Comparison of ENCODE assay signal across 14 mouse cellular contexts in genomic region chr13:30880310-30880709, GRCm38 (mm10).
A peak's percentile ranks its signal among the peaks of the same experiment; 100 is the strongest.
DNase-seq lines count a peak whose midpoint lies in the region; TF ChIP-seq lines count a peak whose summit lies in the region.
"Had no signal": no experiment of that assay in that cellular context is flagged by ENCODE, and none has a peak within 500 bp of the region (broad histone marks: within the 10 kb centered on the region; RNA-seq: fewer than 3 reads in every experiment).

No protein-coding gene starts in this region.

- TF ChIP-seq EP300 in CH12.LX (IDR thresholded peaks at IDR 0.05; ENCODE audit: low read length) = peak; percentile 83
- TF ChIP-seq EP300 in heart, adult 2 months (IDR thresholded peaks at IDR 0.05; ENCODE audit: insufficient read depth, low read depth, low read length) = no peak

- in situ Hi-C loops in CH12.LX (cut with MboI; ENCODE audit: low pct_ligation_motif_present, low pct_unique_long_range_greater_than_20kb, low sequenced_read_pairs) = loop anchor here (10.0 to 25.0 kb wide), 3 partner anchors 307 to 757 kb away; partner anchors contain the start of gene Foxf2

- no peak for TF ChIP-seq POLR2A in CH12.LX (IDR thresholded peaks at IDR 0.05; ENCODE audit: low read depth, low read length)
- TF ChIP-seq POLR2A in heart, adult 2 months (IDR thresholded peaks at IDR 0.05; ENCODE audit: insufficient read depth, low read depth, low read length) = no peak

- peak; percentile 37 for DNase-seq in CH12.LX (ENCODE audit: extremely low read depth)
- peak; percentile 46 for DNase-seq in induced T-regulatory cell, adult 2 months (ENCODE audit: low read depth)
- no peak for DNase-seq in heart, adult 8-10 months (ENCODE audit: low spot score)
- DNase-seq in heart, adult 2 months = no peak
- DNase-seq: adrenal gland, adult 2 months; adrenal gland, adult 8-10 months; adrenal gland, postnatal 10 days; adrenal gland, postnatal 14 days; adrenal gland, postnatal 25 days; adrenal gland, postnatal 36 days; B cell, adult 2 months; cerebellum, adult 11 months had no signal

- intact Hi-C loops in heart, adult 2 months (cut with DNase I) = loop anchor here (10.0 kb wide), 1 partner anchor 316 kb away; no protein-coding TSS in a partner anchor

- no peaks in the 10 kb centered on the region for H3K9me3 ChIP-seq in CH12.LX (replicated peaks; ENCODE audit: low read length)
- H3K9me3 ChIP-seq: G1E had no signal

- peaks cover 0 to 8% of the 10 kb centered on the region in 2 experiments; a peak in 2 of 4 replicates for H3K4me1 ChIP-seq in CH12.LX (ENCODE audit: control insufficient read depth in 1 of 2, insufficient read depth in 2 of 2)
- H3K4me1 ChIP-seq in heart, adult 2 months (ENCODE audit: control insufficient read depth, insufficient read depth, low read length) = no peaks in the 10 kb centered on the region

- H3K4me2 ChIP-seq in CH12.LX (ENCODE audit: insufficient read depth, low read depth, poor library complexity, severe bottlenecking) = no peak overlapping the region

- no peak overlapping the region for H3K9ac ChIP-seq in CH12.LX (ENCODE audit: insufficient read depth, low read depth)
- no peak overlapping the region for H3K9ac ChIP-seq in heart, adult 2 months (ENCODE audit: low read depth, low read length)

- WGBS in heart, adult 2 months = 94% methylated on average over 5 of the region's 5 CpGs

- TF ChIP-seq RAD21 in CH12.LX (IDR thresholded peaks at IDR 0.05; ENCODE audit: low read depth, low read length) = no peak

- peaks cover 33 to 62% of the 10 kb centered on the region in 2 experiments for H3K36me3 ChIP-seq in CH12.LX (replicated peaks in 1 of 2; ENCODE audit: control insufficient read depth in 1 of 2, insufficient read depth in 1 of 2, low read length in 1 of 2)
- H3K36me3 ChIP-seq in heart, adult 2 months (ENCODE audit: control insufficient read depth, insufficient read depth, low read length) = no peaks in the 10 kb centered on the region

- H3K4me3 ChIP-seq in CH12.LX (replicated peaks in 1 of 3; ENCODE audit: low read depth in 2 of 3, low read length in 2 of 3, poor library complexity in 1 of 3) = no peak overlapping the region
- H3K4me3 ChIP-seq in heart, adult 2 months = no peak overlapping the region

- H3K27ac ChIP-seq in CH12.LX (ENCODE audit: insufficient read depth, low read depth) = no peak overlapping the region
- H3K27ac ChIP-seq in heart, adult 2 months = no peak overlapping the region

- no peak for TF ChIP-seq CTCF in CH12.LX (conservative IDR thresholded peaks at IDR 0.05 in 1 of 2, IDR thresholded peaks at IDR 0.05 in 1 of 2; ENCODE audit: low read depth in 2 of 2, low read length in 2 of 2)
- TF ChIP-seq CTCF in heart, adult 2 months (IDR thresholded peaks at IDR 0.05) = no peak

- dilution Hi-C loops in CH12.LX (cut with MboI; ENCODE audit: extremely low pct_ligation_motif_present, extremely low pct_unique_long_range_greater_than_20kb, low sequenced_read_pairs) = no loop called here

- H3K27me3 ChIP-seq in CH12.LX (replicated peaks) = no peaks in the 10 kb centered on the region
- no peaks in the 10 kb centered on the region for H3K27me3 ChIP-seq in heart, adult 2 months (ENCODE audit: control insufficient read depth, insufficient read depth, low read length)
- H3K27me3 ChIP-seq: Patski had no signal

- H3K79me2 ChIP-seq in CH12.LX (replicated peaks; ENCODE audit: control insufficient read depth, extremely low read depth, insufficient read depth, poor library complexity, severe bottlenecking) = no peaks in the 10 kb centered on the region
- H3K79me2 ChIP-seq in heart, adult 2 months (replicated peaks; ENCODE audit: control insufficient read depth, insufficient read depth, low read length) = no peaks in the 10 kb centered on the region

TF ChIP-seq in CH12.LX, 34 proteins besides CTCF, POLR2A, EP300 and RAD21:
- TF ChIP-seq IRF4 (IDR thresholded peaks at IDR 0.05; ENCODE audit: low read depth, low read length) (peak; percentile 61; the same call in 1 of the 2 replicates), PAX5 (IDR thresholded peaks at IDR 0.05; ENCODE audit: low read length) (no peak)

Comparison
In these comparisons a context has a peak if more than half of its experiments do, and no peak if none do; other contexts are left out.
1. DNase-seq: peak in CH12.LX (single experiment) and induced T-regulatory cell, adult 2 months (single experiment); none in heart, adult 8-10 months (single experiment) and heart, adult 2 months (0 of 2).